Mouse (Mus musculus): ENCODE data around the gene Sec61b. TPM values are rescaled to one million over a fixed set of nuclear protein-coding genes. Genes with fewer than 3 reads are reported as not detected.

The Sec61b gene
- polyA plus RNA-seq, 1 experiment from 2014 or later = 473 TPM

Other genes with a start within 250 kb of the Sec61b start
- gene Tgfbr1, start 121.4 kb upstream of the Sec61b start, polyA plus RNA-seq (2015; fragmentation: Nextera tagmentation; extraction: Ambion mirVana) = 49.6 and 52.2 TPM in 2 replicates
- gene Alg2, start 325 bp upstream of the Sec61b start, polyA plus RNA-seq (2015; fragmentation: Nextera tagmentation; extraction: Ambion mirVana) = 89.7 and 92.2 TPM in 2 replicates

Measured in limb, embryonic 13.5 days (tissue).